Mouse (Mus musculus) lung, adult 2 months (tissue): ENCODE measurements around the gene Pcsk5.

Source experiments
- CTCF ChIP-seq: fragments of 200-500 bp; IDR thresholded peaks from 2 replicates; pipeline ENCODE4 v1.5.1; 2011; ENCODE audit warnings: mild to moderate bottlenecking, low read length, control low read depth; ENCODE audit not compliant: insufficient read depth
- POLR2A ChIP-seq: fragments of 200-500 bp; IDR thresholded peaks from 2 replicates; pipeline ENCODE4 v1.6.1; 2011; ENCODE audit warnings: low read depth, mild to moderate bottlenecking, control low read depth, low read length, borderline replicate concordance; ENCODE audit errors: extremely low read depth

- no peak for TF ChIP-seq CTCF
- TF ChIP-seq POLR2A: no peak
Measured at GRCm38 (mm10) chr19:17793457-17793856, 44.0 kb downstream of the Pcsk5 start.
